Mouse (Mus musculus): ENCODE measurements around the gene D17Wsu92e. TPM values are rescaled to one million over a fixed set of nuclear protein-coding genes. Genes with fewer than 3 reads are reported as not detected.
"Not testable (repeated sequence)": the region's sequence is repeated elsewhere in the genome, so short reads cannot be mapped to it uniquely, and the experiment has no call there.

The D17Wsu92e gene
- polyA plus RNA-seq, 1 experiment from 2014 or later, result 18.6 TPM

DNA sequence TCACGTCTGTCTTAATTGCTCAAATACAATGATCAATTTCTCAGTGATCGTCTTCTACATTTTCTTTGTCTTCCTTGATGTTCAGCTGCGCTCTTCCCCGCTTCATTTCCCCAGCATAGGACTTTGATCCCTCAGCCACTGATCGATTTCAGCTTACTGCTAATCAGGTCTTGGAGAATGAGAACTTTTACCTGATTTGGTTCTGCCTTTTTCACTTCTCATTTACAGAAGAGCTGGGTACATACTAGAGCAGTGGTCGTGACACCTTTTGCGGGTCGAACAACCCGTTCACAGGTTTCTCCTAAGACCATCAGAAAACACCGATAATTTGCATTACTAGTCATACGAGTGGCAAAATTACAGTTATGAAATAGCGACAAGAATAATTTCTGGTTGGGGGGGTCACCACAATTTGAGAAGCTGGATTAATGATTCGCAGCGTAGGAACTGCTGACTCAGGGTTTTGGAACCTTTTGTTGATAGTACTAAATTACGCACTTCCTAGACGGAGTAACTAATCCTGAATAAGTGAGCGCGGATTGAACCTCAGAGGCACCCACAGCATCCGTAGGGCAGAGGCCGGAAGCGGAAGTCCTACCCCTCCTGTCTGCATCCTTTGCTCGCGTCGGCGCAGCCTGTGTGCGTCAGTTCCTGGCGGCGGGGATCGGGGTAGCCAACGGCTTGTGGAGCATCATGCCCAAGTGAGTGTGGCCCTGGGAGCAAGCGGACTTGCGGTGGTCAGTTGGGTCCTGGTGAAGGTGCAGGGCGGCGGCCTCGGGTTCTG lies 19.2 kb upstream of the D17Wsu92e start:
- H3K9ac ChIP-seq (replicated peaks), result peak overlapping the region; percentile 83
- H3K4me2 ChIP-seq, result peak overlapping the region; percentile 86
- H3K4me3 ChIP-seq (replicated peaks), result peak overlapping the region; percentile 86
- peak overlapping the region; percentile 41; the same call in 1 of the 2 replicates for H3K27ac ChIP-seq
- peaks cover 5% of the 10 kb centered on the region; the same call in 1 of the 2 replicates for H3K27me3 ChIP-seq
- WGBS, result 3% methylated on average over 35 of the region's 35 CpGs
- ATAC-seq (ENCODE audit: insufficient number of reproducible peaks, insufficient read depth, low FRiP score, low TSS enrichment, low read depth), result peak; percentile 97
- peaks cover 9% of the 10 kb centered on the region for H3K4me1 ChIP-seq (replicated peaks)
- H3K36me3 ChIP-seq, result peaks cover 29% of the 10 kb centered on the region
- no peaks in the 10 kb centered on the region for H3K9me3 ChIP-seq

DNA sequence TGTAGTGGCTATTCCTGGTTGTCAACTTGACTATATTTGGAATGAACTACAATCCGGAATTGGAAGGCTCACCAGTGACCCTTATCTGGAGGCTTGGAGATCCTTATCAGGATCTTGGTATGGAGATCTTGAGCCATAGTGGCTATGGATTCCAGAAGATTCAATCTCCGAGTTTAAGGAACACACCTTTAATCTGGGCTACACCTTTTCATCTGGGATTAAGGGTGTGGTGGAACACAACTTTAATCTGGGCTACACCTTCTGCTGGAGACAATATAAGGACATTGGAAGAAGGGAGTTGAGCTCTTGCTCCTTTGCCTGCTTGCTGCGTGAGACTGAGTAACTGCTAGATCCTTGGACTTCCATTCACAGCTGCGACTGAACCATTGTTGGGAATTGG lies 17.4 kb upstream of the D17Wsu92e start, which contains the start of gene Snrpc:
Gene Snrpc, plus strand, starts transcription at position 301 of the 400 bp plus-strand sequence.
- 0 out of 2 replicates have a peak within 1 kb of the TSS, but pooled peaks have one; percentile 83 for H3K9ac ChIP-seq (replicated peaks)
- H3K27ac ChIP-seq; H3K27me3 ChIP-seq; H3K9me3 ChIP-seq; H3K4me2 ChIP-seq; ATAC-seq (ENCODE audit: insufficient number of reproducible peaks, insufficient read depth, low FRiP score, low TSS enrichment, low read depth); H3K4me1 ChIP-seq (replicated peaks); H3K4me3 ChIP-seq (replicated peaks): not testable (repeated sequence)
- H3K36me3 ChIP-seq, result peaks cover 13% of the 10 kb centered on the region
- 87% methylated on average over 4 of the region's 4 CpGs for WGBS

DNA sequence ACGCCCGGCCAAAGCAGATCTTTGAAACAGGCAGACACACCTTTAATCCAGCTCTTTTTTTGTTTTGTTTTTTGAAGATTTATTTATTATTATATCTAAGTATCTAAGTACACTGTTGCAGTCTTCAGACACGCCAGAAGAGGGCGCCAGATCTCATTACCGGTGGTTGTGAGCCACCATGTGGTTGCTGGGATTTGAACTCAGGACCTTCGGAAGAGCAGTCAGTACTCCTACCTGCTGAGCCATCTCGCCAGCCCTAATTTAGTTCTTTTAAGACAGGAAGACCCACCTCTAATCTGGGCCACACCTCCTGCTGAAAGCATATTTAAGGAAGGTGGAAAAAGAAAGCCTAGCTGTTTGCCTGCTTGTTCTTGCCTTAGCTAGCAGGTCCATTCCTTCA lies 10.0 kb upstream of the D17Wsu92e start:
- H3K9ac ChIP-seq (replicated peaks), result no peak overlapping the region
- WGBS, result 55% methylated on average over 7 of the region's 7 CpGs
- no peak overlapping the region for H3K4me2 ChIP-seq
- H3K9me3 ChIP-seq, result no peaks in the 10 kb centered on the region
- H3K4me3 ChIP-seq (replicated peaks), result no peak overlapping the region
- H3K4me1 ChIP-seq (replicated peaks), result peaks cover 17% of the 10 kb centered on the region
- H3K36me3 ChIP-seq, result no peaks in the 10 kb centered on the region
- ATAC-seq (ENCODE audit: insufficient number of reproducible peaks, insufficient read depth, low FRiP score, low TSS enrichment, low read depth), result no peak
- no peak overlapping the region for H3K27ac ChIP-seq
- H3K27me3 ChIP-seq, result no peaks in the 10 kb centered on the region

DNA sequence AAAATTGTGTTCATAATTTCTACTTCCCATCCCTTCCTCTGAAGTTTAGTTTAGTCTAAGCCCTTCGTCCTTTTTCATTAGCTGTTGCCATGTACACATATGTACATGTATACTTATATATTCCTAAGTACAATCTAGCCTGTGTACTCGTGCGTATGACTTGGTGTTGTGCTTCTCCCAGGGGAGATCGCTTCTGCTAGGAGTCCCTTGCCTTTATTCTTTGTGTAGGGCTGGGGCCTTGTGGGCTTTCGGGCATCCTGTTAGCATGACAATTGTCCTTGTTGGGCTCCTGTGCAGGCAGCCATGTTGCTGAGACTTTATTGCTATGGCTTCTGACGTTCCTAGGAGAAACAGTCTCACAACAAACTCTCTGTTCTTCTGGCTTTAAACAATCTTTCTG lies 7.1 kb upstream of the D17Wsu92e start:
- H3K4me2 ChIP-seq, result peak overlapping the region; percentile 61
- H3K27ac ChIP-seq, result no peak overlapping the region
- H3K4me3 ChIP-seq (replicated peaks), result no peak overlapping the region
- no peaks in the 10 kb centered on the region for H3K9me3 ChIP-seq
- 38% methylated on average over 6 of the region's 6 CpGs for WGBS
- no peak for ATAC-seq (ENCODE audit: insufficient number of reproducible peaks, insufficient read depth, low FRiP score, low TSS enrichment, low read depth)
- H3K27me3 ChIP-seq, result no peaks in the 10 kb centered on the region
- no peak overlapping the region for H3K9ac ChIP-seq (replicated peaks)
- H3K36me3 ChIP-seq, result no peaks in the 10 kb centered on the region
- H3K4me1 ChIP-seq (replicated peaks), result peaks cover 17% of the 10 kb centered on the region

DNA sequence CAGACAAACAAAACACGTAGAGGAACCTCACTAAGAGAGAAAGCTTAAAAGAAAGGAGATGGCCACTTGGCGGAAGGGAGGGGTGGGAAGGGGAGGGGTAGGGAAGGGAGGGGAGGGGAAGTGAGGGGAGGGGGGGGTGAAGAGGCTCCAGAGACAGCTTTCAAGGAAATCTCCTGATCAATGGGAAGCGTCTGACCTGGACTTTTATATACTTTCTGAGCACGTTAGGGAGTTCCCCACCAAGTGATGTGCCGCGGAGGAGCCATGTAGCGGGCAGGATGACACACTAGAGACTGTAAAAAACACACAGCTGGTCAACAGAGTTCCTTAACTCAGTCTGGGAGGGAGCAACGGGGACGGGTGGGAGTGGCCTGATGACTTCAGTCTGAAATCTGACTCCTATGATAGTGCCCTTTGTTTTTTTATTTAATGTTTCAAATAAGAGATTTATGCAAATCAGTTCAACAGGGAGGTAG lies 6.5 kb upstream of the D17Wsu92e start:
- Histone ChIP-seq H3K9me3 (no peaks in the 10 kb centered on the region), H3K27me3 (no peaks in the 10 kb centered on the region), H3K4me3 (replicated peaks) (peak overlapping the region; percentile 35), H3K27ac (no peak overlapping the region), H3K36me3 (no peaks in the 10 kb centered on the region), H3K4me1 (replicated peaks) (peaks cover 17% of the 10 kb centered on the region), H3K9ac (replicated peaks) (0 out of 2 replicates have a peak overlapping the region, but pooled peaks have one; percentile 23), H3K4me2 (peak overlapping the region; percentile 61)
- ATAC-seq (ENCODE audit: insufficient number of reproducible peaks, insufficient read depth, low FRiP score, low TSS enrichment, low read depth), result no peak
- 0% methylated on average over 9 of the region's 9 CpGs for WGBS

DNA sequence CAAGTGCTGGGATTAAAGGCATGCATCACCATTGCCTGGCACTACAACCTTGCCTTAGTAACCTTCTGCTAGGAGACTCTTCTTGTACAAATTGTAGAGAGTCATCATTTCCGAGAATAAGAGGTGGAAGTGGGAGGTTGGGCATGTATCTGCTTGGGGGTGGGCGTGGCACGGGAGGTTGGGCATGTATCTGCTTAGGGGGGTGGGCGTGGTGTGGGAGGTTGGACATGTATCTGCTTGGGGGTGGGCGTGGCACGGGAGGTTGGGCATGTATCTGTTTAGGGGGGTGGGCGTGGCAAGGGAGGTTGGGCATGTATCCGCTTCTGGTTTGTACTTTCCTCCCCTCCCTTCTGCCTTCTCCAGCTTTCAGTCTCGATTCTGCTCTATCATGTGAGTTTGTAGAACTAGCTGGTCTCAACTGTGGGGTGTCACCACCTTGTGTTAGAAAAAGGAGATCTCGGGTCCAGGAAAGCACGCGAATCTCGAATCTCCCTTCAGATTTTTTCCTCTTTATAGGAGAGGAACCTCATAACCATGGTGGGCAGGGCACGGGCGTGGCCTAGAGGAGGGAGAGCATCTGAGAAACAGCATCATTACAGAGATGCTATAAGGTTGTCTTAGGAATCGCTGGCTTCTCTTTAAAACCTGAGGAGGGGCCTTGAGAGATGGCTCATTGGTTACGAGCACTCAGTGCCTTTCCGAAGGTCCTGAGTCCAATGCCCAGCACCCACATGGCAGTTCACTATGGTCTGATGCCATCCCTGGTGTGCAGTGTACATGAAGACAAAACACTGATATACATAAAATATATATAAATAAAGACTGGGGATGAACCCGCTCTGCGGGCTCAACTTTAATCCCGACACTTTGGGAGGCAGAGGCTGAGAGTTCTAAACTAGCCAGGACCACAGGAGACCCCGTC lies 5.8 kb upstream of the D17Wsu92e start:
- 0 out of 2 replicates have a peak overlapping the region, but pooled peaks have one; percentile 35 for H3K27ac ChIP-seq
- H3K4me1 ChIP-seq (replicated peaks), result peaks cover 17% of the 10 kb centered on the region
- no peaks in the 10 kb centered on the region for H3K9me3 ChIP-seq
- peak overlapping the region; percentile 35 for H3K4me3 ChIP-seq (replicated peaks)
- no peaks in the 10 kb centered on the region for H3K27me3 ChIP-seq
- no peaks in the 10 kb centered on the region for H3K36me3 ChIP-seq
- H3K4me2 ChIP-seq, result peak overlapping the region; percentile 61
- WGBS, result 3% methylated on average over 22 of the region's 22 CpGs
- H3K9ac ChIP-seq (replicated peaks), result 0 out of 2 replicates have a peak overlapping the region, but pooled peaks have one; percentile 23
- no peak for ATAC-seq (ENCODE audit: insufficient number of reproducible peaks, insufficient read depth, low FRiP score, low TSS enrichment, low read depth)

DNA sequence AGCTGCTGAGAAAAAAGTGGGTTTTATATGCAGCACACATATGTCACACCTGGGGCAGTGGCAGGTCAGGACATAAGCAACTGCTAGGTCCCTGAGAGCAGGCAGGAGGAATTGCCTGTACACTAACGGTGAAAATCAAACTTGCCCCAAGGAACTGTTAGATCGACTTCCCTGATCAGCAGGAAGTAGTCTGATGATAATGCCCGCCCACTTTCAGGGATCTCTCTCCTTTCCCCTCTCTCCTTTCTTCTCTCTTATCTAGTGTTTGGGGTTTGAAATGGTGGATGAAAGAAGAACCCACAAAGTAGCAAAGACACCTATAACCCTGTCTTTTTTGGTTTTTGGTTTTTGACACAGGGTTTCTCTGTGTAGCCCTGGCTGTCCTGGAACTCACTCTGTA lies 5.1 kb upstream of the D17Wsu92e start:
- no peak overlapping the region for H3K4me3 ChIP-seq (replicated peaks)
- no peaks in the 10 kb centered on the region for H3K9me3 ChIP-seq
- WGBS, result 36% methylated on average over 3 of the region's 3 CpGs
- no peak overlapping the region for H3K9ac ChIP-seq (replicated peaks)
- H3K27ac ChIP-seq, result no peak overlapping the region
- no peaks in the 10 kb centered on the region for H3K27me3 ChIP-seq
- no peak for ATAC-seq (ENCODE audit: insufficient number of reproducible peaks, insufficient read depth, low FRiP score, low TSS enrichment, low read depth)
- peaks cover 21% of the 10 kb centered on the region for H3K4me1 ChIP-seq (replicated peaks)
- peak overlapping the region; percentile 61 for H3K4me2 ChIP-seq
- H3K36me3 ChIP-seq, result no peaks in the 10 kb centered on the region

DNA sequence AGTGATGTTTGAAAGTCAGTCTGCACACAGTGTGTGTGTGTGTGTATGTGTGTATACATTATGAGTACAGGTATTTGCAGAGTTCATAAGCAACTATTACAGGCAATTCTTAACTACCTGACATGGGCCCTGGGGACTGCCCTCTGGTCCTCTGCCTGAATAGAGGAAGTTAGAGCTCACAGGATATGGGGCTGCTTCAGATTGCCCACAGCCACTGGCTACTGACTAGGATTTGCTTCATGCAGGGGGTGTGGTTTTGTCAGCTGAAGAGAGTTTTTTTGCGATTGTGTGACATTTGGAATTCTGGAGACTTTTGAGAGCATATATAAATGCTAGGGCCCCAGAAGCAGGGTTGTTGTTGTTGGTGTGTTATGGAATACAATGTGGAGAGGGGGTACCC lies 4.5 kb upstream of the D17Wsu92e start:
- no peaks in the 10 kb centered on the region for H3K27me3 ChIP-seq
- 73% methylated on average over 1 of the region's 1 CpGs for WGBS
- H3K36me3 ChIP-seq, result no peaks in the 10 kb centered on the region
- no peak overlapping the region for H3K4me2 ChIP-seq
- peaks cover 21% of the 10 kb centered on the region for H3K4me1 ChIP-seq (replicated peaks)
- H3K27ac ChIP-seq, result no peak overlapping the region
- no peak for ATAC-seq (ENCODE audit: insufficient number of reproducible peaks, insufficient read depth, low FRiP score, low TSS enrichment, low read depth)
- no peak overlapping the region for H3K4me3 ChIP-seq (replicated peaks)
- no peak overlapping the region for H3K9ac ChIP-seq (replicated peaks)
- H3K9me3 ChIP-seq, result no peaks in the 10 kb centered on the region

DNA sequence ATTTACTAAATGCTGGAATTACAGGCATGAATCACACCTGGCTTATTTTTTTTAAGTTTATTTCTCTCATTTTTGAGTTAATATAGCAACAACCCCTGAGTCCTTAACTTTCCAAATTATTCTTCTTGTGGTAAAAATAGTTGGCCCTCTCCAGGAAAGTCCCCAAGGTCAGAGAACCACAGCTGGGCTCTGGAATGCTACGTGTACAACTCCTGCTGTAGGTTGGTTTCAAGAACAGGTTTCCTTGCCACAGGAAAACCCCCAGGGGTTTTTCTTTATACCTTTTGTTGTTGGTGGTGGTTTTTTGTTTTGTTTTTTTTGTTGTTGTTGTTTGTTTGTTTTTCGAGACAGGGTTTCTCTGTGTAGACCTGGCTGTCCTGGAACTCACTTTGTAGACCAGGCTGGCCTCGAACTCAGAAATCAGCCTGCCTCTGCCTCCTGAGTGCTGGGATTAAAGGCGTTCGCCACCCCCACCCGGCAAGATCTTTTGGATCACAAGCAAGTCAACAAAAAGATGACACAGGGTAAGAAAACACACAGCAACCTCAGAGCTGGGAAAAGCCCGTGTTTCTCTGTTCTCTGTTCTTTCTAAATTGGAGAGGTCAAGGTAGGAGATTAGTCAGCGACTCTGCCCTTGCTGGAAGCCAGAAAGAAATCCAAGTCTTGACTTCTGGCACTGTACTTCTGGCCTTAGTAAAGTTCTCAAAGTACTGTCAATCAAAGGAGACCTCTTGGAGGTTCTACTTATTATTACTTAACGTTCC lies 2.9 kb upstream of the D17Wsu92e start:
- WGBS, result 85% methylated on average over 9 of the region's 9 CpGs
- Histone ChIP-seq H3K4me3 (replicated peaks) (no peak overlapping the region), H3K9me3 (no peaks in the 10 kb centered on the region), H3K27ac (no peak overlapping the region), H3K9ac (replicated peaks) (no peak overlapping the region), H3K4me1 (replicated peaks) (peaks cover 33% of the 10 kb centered on the region), H3K27me3 (no peaks in the 10 kb centered on the region), H3K36me3 (no peaks in the 10 kb centered on the region), H3K4me2 (no peak overlapping the region)
- no peak for ATAC-seq (ENCODE audit: insufficient number of reproducible peaks, insufficient read depth, low FRiP score, low TSS enrichment, low read depth)

DNA sequence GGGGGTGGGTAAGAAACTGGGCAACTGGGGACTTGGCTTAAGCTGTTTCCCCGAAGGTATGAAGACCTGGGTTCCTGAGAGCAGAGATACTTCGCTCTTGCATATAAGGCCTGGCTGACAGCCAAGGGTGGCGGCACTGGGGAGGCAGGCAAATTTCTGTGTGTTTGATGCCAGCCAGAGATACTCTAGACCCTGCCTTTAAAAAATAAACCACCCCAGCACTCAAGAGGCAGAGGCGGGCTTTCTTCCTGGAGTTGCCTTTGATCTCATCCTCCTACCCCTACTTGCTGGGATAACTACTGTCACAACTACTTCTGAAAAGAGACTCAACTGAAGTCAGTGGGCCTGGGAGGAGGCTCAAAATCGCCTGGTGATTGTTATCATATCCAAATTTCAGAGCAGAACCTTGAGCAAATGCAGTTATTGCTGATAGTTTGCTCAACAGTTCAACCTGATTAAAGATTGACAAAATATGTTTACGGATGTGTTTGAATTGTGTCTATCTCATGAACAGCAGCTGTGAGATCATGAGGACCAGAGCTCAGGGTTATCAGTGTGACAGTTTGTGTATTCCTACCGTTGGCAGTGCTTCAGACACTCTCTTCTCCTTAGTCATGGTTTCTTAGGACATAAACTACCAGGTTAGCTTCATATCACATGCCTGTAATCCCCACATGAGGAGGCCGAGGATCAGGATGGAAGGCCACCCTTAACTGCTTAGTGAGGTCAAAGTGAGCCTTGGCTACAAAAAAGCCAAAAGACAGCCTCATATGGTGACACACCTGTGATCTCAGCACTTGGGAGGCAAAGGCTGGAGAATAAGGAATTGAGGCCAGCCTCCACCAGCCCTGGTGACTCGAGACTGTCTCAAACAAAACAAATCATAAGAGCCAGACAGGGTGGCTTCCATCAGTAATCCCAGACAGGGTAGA lies 1.2 kb upstream of the D17Wsu92e start:
- no peak for ATAC-seq (ENCODE audit: insufficient number of reproducible peaks, insufficient read depth, low FRiP score, low TSS enrichment, low read depth)
- H3K9ac ChIP-seq (replicated peaks), result peak overlapping the region; percentile 95
- no peak overlapping the region for H3K27ac ChIP-seq
- WGBS, result 62% methylated on average over 9 of the region's 9 CpGs
- H3K4me2 ChIP-seq, result peak overlapping the region; percentile 87
- H3K4me3 ChIP-seq (replicated peaks), result peak overlapping the region; percentile 100; the same call in 1 of the 2 replicates
- H3K9me3 ChIP-seq, result no peaks in the 10 kb centered on the region
- no peaks in the 10 kb centered on the region for H3K27me3 ChIP-seq
- H3K4me1 ChIP-seq (replicated peaks), result peaks cover 36% of the 10 kb centered on the region
- no peaks in the 10 kb centered on the region for H3K36me3 ChIP-seq
